Mouse (Mus musculus) gastrocnemius, adult 8-10 months (tissue): ENCODE data around the gene Shkbp1. TPM values are rescaled to one million over a fixed set of nuclear protein-coding genes. Genes with fewer than 3 reads are reported as not detected.

Source experiments
- DNase-seq, 2 experiments: peaks; one replicate each; pipeline ENCODE4 v3.0.0; 2022; ENCODE audit warnings: low spot score in 2 of 2
- total RNA-seq, 4 experiments: library from RNA; stranded (reverse); gene quantifications; 2 replicates each; pipeline ENCODE4 v1.2.4; 2022

Shkbp1 gene
- total RNA-seq: 1 to 10 TPM; 1.8 to 3.9 (median 2.7) TPM

DNA sequence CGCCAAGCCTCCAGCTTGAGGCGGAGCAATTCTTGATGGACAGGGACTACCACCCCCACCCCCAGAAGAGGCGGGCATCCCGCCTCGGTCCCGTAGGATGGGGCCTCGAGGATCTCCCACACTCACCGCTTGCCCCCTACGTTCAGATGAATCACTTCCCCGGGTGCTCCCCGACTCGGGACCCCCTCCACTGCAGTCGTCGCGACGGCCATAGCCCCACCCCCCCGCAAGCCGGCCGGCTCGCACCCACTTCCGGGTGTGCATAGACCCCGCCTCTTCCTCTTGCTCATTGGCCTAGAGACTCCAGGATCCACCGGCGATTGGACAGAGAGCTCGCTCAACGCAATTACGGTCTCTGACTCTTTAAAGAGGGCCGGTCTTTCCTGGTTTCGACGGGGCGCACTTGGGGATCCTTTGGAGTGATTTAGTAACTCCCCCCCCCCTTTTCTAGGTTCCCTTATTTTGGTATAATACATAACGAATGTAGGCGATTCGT is at the start of gene Shkbp1:
Gene Shkbp1, minus strand, starts transcription at position 275 of the 496 bp plus-strand sequence.
- peak; percentile 70 to 71 for DNase-seq

DNA sequence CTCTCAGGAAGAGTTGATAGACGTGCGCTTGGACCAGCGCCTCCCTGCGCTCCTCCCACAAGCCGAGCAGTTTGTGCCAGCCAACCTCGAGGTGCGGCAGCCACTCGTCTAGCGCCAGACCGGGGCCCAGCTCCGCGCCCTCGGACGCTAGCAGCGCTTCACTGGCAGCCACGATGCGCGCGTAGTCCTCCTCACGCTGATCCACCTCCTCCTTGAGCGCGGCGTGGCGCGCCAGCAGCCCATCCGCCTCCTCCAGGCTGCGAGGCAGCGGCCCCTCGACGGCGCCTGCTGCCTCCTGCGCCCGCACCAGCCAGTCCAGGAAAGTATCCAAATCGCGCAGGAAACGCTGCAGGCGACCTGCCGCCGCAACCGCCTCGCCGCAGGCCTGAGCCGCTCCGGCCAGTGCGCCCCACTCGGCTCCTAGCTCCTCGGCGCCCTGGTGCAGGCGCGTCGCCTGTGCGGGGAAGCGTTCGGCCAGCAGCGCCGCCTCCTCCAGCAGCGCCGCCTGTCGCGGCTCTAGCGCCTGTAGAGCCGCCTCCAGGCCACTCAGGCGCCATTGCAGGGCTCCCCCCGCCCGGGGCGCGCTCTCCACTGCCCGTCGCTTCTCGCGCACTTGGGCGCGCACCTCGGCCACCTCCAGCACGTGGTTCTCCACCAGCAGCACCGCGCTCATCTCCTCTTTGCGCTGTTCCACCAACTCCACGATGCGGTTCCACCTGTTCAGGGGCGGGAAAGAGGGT is 48.6 kb upstream of the Shkbp1 start:
- DNase-seq: no peak

DNA sequence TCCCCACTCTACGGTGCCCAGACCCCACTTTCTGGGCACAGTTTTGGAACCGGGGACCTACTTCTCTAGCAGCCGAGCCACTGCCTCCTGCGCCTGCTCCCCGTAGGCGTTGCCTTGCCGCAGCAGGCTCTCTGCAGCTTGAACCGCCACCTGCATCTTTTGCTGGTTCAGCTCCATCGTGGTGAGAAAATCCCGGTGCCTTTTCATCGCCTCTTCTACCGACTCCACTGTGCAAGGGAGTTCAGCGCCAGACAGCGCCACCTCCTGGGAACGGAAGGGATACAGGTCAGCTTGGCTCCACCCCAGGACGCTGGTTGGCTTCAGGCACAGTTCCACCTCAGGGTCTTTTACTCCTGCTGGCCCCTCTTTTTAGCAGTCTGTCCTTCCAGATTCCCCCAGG is 46.9 kb upstream of the Shkbp1 start:
- DNase-seq: peak in 1 of 2 experiments; percentile 15

GRCm38 (mm10) chr7:27400545-27400944 is 44.7 kb upstream of the Shkbp1 start:
- no peak for DNase-seq

DNA sequence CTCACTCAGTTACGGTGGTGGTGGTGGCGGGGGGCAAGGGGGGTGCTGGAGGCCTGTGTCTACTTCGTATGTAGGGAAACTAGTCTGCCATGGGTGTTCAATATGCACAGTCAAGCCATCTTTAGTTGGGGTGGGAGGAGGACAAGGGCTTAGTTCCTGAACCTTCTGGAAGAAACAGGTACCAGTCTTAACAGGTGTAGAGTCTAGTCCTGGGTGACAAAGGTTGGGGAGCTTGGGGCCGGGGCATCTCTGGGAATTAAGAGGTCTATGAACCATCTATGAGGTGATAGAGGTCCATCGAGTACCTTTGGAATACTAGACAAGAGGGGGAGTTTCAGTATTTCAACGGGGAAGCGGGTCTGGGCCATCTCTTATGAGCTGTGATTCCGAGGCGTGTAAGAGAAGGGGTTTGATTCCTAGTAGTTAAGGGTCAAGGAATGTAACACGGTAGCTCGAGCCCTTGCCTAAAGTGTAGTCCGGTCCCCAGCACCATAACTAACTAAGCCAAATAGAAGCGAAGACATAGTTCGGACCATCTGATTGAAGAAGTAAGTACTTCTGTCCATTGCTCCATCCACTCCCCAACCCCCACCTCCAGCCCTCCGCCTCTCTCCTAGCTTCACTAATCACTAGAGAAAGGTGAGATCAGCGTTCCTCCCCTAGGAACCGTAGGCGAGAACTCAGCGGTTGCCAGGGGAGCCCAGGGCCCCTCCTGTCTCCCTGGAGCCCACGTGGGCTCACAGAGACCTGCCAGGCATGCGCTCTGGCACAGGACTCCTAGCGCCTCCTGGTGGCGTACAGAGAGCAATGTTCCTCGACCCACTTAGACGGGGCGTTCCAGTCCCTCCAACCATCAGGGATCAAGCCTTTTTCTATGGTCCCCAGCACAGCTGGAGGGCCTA is 41.5 kb upstream of the Shkbp1 start:
- DNase-seq: no peak

GRCm38 (mm10) chr7:27396184-27397047 is 40.6 kb upstream of the Shkbp1 start:
- no peak for DNase-seq

DNA sequence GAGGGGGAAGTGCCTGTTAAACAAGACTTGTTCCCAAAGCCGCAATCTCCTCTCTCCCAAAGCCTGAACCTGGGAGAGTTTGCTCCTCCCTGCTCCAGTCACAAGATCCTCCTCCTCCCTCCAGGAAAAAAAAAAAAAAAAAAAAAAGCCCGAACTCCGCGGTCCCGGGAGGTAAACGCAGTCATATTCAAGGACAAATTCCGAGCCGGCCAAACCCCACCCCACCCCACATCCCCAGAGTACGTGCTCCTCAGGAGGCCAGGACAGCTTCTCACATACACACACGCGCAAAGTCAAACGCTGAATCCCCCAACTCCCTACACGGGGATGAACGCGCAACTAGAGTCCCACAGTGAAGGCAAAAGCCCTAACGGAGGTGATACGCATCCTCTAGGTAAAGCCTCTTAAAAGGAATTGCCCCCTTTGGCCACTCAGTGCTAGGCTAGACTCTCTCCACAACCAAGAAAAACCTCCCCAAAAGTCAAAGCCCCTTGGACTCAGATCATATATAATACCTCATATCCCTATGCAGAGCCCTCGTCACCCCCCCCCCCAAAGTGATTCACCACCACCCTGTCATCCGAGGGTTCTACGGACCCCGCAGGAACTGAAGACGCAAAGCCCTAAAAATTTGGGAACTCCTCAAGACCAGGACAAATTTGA is 39.8 kb upstream of the Shkbp1 start:
- no peak for DNase-seq

DNA sequence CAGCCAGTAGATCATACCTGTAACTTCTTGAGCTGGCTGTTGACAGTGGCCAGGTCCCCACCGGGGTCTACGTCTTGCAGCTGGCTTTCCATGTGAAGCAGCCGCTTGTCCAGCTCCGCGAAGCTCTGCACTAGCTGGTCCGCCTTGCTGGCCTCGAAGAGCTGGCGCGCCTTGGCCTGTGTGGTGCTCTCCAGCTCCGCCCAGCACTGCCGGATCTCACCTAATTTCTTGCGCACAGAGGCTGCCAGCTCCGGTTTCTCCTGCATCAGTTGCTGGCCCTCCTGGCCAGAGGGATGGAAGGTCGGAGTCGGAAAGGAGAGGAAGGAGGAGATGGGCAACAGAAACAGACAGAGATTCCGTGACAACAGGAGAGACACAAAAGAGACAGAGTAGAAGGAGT is 35.6 kb upstream of the Shkbp1 start:
- DNase-seq: no peak

DNA sequence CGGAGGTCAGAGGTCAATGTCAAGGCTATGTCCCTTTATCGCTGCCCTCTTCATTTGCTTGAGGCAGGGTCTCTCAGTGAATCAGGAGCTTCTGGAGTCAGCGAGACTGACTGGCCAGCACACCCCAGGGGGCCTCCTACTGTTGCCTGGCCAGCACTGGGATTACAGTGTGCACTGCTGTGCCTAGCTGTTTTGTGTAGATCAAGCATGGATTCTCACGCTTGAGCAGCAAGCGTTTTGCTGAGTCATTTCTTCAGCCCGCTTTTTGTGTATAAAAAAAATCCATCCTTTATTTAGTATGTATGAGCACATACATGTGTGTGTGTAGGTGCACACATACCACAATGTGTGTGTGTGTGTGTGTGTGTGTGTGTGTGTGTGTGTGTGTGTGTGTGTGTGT is 33.4 kb upstream of the Shkbp1 start:
- no peak for DNase-seq

DNA sequence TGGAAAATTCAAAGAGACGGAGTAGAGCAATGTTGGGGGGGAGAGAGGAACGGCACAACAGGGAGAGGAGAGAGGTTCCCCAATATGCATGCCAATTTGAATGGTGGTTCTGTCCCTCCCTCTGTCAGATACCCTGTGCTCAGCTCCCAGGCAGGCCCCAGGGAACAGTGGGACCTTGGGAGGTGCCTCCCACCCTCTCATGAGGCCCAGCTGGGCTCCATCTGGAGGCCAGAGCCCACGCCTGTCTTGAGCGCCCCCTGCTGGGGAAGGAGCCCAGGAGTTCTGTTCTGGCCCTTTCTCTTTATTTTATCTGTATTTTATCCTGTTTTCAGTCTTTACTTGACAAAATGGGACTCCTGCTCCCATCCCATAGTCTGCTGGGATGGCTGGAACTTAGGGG is 28.9 kb upstream of the Shkbp1 start:
- peak in 1 of 2 experiments; percentile 24 for DNase-seq

- DNase-seq: no peak
Measured at GRCm38 (mm10) chr7:27384134-27384533, 28.3 kb upstream of the Shkbp1 start.

DNA sequence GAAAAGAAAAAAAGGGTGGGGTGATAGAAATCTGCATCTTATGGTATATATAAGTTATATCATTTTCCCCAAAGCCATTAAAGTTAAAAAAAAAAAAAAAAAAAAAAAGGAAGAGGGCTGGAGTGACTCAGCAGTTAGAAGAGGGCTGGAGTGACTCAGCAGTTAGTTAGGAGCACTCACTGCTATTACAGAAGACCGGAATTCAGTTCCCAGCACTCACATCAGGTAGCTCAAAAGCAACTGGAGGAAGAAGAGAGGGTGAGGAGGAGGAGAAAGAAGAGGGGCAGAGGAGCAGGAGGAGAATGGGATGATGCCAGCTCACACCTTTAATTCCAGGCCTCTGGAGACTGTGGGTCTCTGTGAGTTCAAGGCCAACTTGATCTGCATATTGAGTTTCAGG is 27.4 kb upstream of the Shkbp1 start:
- no peak for DNase-seq

DNA sequence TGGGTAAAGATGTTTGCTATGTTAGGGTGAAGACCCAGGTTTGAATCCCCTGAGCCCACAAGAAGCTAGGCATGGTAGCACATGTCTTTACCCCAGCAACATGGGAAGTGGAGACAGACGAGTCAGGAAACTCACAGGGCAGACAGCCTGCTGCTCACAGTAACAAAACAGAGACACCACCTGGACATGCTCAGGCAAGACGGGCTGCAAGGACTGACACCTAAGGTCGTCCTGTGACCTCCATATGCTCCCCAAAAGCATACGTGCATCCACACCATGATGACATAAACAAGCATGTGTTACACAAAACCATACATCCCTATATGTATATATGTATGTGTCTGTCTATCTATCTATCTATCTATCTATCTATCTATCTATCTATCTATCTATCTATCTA is 25.7 kb upstream of the Shkbp1 start:
- no peak for DNase-seq

GRCm38 (mm10) chr7:27381009-27381408 is 25.2 kb upstream of the Shkbp1 start:
- no peak for DNase-seq

- no peak for DNase-seq
Measured at GRCm38 (mm10) chr7:27379836-27380235, 24.0 kb upstream of the Shkbp1 start.

- DNase-seq: no peak
Measured at GRCm38 (mm10) chr7:27378431-27378830, 22.6 kb upstream of the Shkbp1 start.

GRCm38 (mm10) chr7:27375274-27375673 is 19.5 kb upstream of the Shkbp1 start:
- DNase-seq: no peak

DNA sequence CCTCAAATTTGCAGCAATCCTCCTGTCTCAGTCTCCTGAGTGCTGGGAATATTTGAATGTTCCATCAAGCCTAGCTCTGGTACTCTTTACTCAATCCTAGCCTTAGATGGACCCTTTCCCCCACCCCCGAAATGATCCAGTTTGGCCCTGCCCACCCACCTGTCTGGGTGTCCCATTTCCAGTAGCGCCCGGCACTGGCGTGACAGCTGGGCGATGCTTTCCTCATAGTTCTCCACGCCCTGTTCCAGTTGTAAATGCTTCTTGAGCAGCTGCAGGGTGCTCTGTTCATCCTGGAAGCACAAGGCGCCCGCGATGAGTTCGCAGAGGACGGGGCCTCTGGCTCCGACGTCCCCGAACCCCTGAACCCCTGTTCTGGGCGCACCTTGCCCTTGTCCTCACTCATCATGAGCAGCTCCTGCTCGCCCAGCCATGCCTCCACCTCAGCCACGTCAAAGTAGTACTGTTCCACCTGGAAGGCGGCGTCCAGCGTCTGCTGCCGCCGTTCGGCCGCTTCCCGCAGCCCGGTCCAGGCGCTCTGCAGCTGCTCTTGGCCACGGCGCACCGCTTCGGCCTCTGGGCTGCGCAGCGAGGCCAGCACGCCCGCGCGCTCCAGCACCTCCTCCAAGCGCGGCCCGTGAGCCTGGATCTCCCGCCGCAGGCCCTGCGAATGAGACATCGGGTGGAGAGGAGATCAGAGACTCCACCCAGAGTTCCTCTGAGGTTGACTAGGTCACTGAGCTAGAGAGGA is 16.1 kb upstream of the Shkbp1 start:
- no peak for DNase-seq

DNA sequence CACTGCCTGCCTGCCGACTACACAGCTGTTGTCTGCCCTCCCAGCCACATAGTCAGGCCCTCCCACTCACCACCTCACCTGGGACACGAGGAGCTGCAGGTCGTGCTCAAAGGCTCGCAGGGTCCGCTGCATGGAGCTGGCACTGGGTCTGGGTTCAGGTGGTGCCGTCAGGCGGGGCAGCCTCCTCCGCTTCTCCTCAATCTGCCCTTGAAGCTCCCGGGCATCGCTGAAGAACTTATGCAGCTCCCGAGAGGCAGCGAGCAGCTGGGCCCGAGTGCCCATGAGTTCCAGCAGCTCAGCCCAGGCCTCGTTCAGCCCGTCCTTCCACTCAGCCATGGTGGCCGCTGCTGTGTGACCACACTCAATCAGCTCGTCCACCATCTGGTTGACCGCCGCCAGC is 13.3 kb upstream of the Shkbp1 start:
- no peak for DNase-seq

DNA sequence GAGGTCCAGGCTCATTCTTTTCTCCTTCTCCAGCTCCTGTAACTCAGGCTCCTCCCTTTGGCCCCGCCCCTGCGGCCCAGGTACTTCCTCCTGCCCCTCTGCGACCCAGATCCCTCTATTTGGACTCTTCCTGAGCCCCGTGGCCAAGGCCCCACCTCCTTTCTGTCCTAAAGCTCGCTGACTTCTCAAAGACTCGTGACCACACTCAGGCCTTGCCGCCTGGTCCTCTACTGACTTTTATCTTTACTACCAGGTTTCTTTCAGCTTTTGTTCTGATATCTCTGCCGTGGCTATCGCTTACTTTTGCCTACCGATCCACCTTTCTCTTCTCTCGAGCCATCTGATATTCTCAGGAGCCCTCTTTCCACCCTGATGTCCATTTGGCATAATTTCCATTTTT is 12.2 kb upstream of the Shkbp1 start:
- no peak for DNase-seq
